Comparison of ENCODE assay signal across 12 mouse cellular contexts in the genomic region with DNA sequence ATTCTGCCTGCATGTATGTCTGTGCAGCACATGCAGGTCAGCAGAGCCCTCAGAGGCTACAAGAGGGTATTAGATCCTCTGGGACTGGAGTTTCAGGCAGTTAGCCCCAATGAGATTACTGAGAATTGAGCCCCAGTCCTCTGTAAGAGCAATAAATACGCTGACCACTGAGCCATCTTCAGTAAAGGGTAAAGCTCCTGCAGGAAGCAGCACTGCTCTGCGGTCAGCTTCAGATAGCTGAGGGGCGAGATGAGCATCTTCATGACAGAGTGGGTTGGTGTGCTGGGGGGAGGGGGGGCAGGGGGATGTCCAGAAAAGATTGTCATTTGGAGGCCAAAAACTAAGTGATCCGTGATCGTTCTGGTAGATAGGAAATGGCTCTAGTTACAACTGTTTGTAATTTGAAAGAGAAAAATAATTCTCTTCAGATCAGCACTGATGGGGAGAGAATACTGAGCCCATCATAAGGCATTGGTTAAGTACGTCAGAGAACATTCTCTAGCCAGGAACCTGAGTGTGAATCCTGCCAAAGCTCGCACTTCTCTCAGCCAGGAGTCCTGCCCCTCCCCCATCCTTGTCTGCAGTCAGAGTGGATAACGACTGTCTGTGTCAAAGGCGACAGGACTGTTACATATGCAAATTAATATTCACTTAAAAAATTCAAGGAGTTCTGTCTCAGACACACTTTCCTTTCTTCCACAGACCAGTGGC. TPM values are rescaled to one million over a fixed set of nuclear protein-coding genes. Genes with fewer than 3 reads are reported as not detected.
DNase-seq lines count a peak whose midpoint lies in the region; ATAC-seq and TF ChIP-seq lines count a peak whose summit lies in the region.
"Had no signal": no experiment of that assay in that cellular context is flagged by ENCODE, and none has a peak within 500 bp of the region (broad histone marks: within the 10 kb centered on the region; RNA-seq: fewer than 3 reads in every experiment).

No protein-coding gene starts in this region.

- peak; percentile 45 for DNase-seq in cerebellum, postnatal 10 days
- DNase-seq in cerebellum, adult 11 months, result no peak
- DNase-seq in layer of hippocampus, adult 2 months (ENCODE audit: low spot score in 2 of 2), result no peak
- DNase-seq in layer of hippocampus, adult 18-20 months (ENCODE audit: low spot score in 2 of 2), result no peak
- DNase-seq in CH12.LX (ENCODE audit: extremely low read depth), result no peak
- DNase-seq in kidney, adult 9 months, result no peak
- DNase-seq: embryo, embryonic 11 days had no signal

- no peaks in the 10 kb centered on the region for H3K79me2 ChIP-seq in CH12.LX (replicated peaks; ENCODE audit: control insufficient read depth, extremely low read depth, insufficient read depth, poor library complexity, severe bottlenecking)

- no peak for TF ChIP-seq EP300 in CH12.LX (IDR thresholded peaks at IDR 0.05; ENCODE audit: low read length)

- H3K27me3 ChIP-seq in CH12.LX (replicated peaks), result no peaks in the 10 kb centered on the region
- H3K27me3 ChIP-seq in liver, embryonic 12.5 days (replicated peaks), result peaks cover 15% of the 10 kb centered on the region
- H3K27me3 ChIP-seq: hindbrain, embryonic 13.5 days; kidney, embryonic 15.5 days had no signal

- H3K9me3 ChIP-seq in CH12.LX (replicated peaks; ENCODE audit: low read length), result no peaks in the 10 kb centered on the region
- no peaks in the 10 kb centered on the region for H3K9me3 ChIP-seq in liver, embryonic 12.5 days (replicated peaks)
- H3K9me3 ChIP-seq: hindbrain, embryonic 13.5 days; kidney, embryonic 15.5 days; midbrain, embryonic 10.5 days had no signal

- H3K9ac ChIP-seq in CH12.LX (ENCODE audit: insufficient read depth, low read depth), result no peak overlapping the region
- H3K9ac ChIP-seq in liver, embryonic 12.5 days, result no peak overlapping the region
- H3K9ac ChIP-seq: hindbrain, embryonic 13.5 days; kidney, embryonic 15.5 days had no signal

- in situ Hi-C loops in CH12.LX (cut with MboI; ENCODE audit: low pct_ligation_motif_present, low pct_unique_long_range_greater_than_20kb, low sequenced_read_pairs), result no loop called here

- WGBS in liver, embryonic 12.5 days (ENCODE audit: insufficient replicate concordance), result 39% methylated on average over 9 of the region's 9 CpGs

- no peak overlapping the region for H3K4me3 ChIP-seq in layer of hippocampus, adult 2 months
- no peak overlapping the region for H3K4me3 ChIP-seq in CH12.LX (replicated peaks in 1 of 3; ENCODE audit: low read depth in 2 of 3, low read length in 2 of 3, poor library complexity in 1 of 3)
- no peak overlapping the region for H3K4me3 ChIP-seq in liver, embryonic 12.5 days
- H3K4me3 ChIP-seq: hindbrain, embryonic 13.5 days; kidney, embryonic 15.5 days; midbrain, embryonic 10.5 days had no signal

- no peak for TF ChIP-seq RAD21 in CH12.LX (IDR thresholded peaks at IDR 0.05; ENCODE audit: low read depth, low read length)

- no peak for TF ChIP-seq POLR2A in CH12.LX (IDR thresholded peaks at IDR 0.05; ENCODE audit: low read depth, low read length)

- dilution Hi-C loops in CH12.LX (cut with MboI; ENCODE audit: extremely low pct_ligation_motif_present, extremely low pct_unique_long_range_greater_than_20kb, low sequenced_read_pairs), result no loop called here

- peak overlapping the region; percentile 75; the same call in 1 of the 2 replicates for H3K27ac ChIP-seq in layer of hippocampus, adult 2 months
- H3K27ac ChIP-seq in CH12.LX (ENCODE audit: insufficient read depth, low read depth), result no peak overlapping the region
- H3K27ac ChIP-seq in liver, embryonic 12.5 days, result no peak overlapping the region
- H3K27ac ChIP-seq: hindbrain, embryonic 13.5 days; kidney, embryonic 15.5 days; midbrain, embryonic 10.5 days had no signal

- peak; percentile 48; the same call in 1 of the 2 replicates for ATAC-seq in liver, embryonic 12.5 days
- no peak for ATAC-seq in monocyte, adult 5-6 weeks (replicated peaks; ENCODE audit: insufficient number of reproducible peaks, low FRiP score, low TSS enrichment, poor library complexity, severe bottlenecking)

- peaks cover 0 to 2% of the 10 kb centered on the region in 2 experiments for H3K36me3 ChIP-seq in CH12.LX (replicated peaks in 1 of 2; ENCODE audit: control insufficient read depth in 1 of 2, insufficient read depth in 1 of 2, low read length in 1 of 2)
- no peaks in the 10 kb centered on the region for H3K36me3 ChIP-seq in liver, embryonic 12.5 days

- TF ChIP-seq CTCF in layer of hippocampus, adult 2 months (conservative IDR thresholded peaks at IDR 0.05), result no peak
- TF ChIP-seq CTCF in CH12.LX (conservative IDR thresholded peaks at IDR 0.05 in 1 of 2, IDR thresholded peaks at IDR 0.05 in 1 of 2; ENCODE audit: low read depth in 2 of 2, low read length in 2 of 2), result no peak

- H3K4me1 ChIP-seq in CH12.LX (ENCODE audit: control insufficient read depth in 1 of 2, insufficient read depth in 2 of 2), result peaks cover 0 to 5% of the 10 kb centered on the region in 2 experiments; a peak in 3 of 4 replicates
- peaks cover 28% of the 10 kb centered on the region for H3K4me1 ChIP-seq in liver, embryonic 12.5 days
- H3K4me1 ChIP-seq: kidney, embryonic 15.5 days had no signal

- no peak overlapping the region for H3K4me2 ChIP-seq in CH12.LX (ENCODE audit: insufficient read depth, low read depth, poor library complexity, severe bottlenecking)
- peak overlapping the region; percentile 12 for H3K4me2 ChIP-seq in liver, embryonic 12.5 days
- H3K4me2 ChIP-seq: hindbrain, embryonic 13.5 days; kidney, embryonic 15.5 days had no signal

TF ChIP-seq in CH12.LX, 34 proteins besides CTCF, POLR2A, EP300 and RAD21:
- TF ChIP-seq USF1 (IDR thresholded peaks at IDR 0.05; ENCODE audit: low read depth, low read length), result no peak
- TF ChIP-seq CHD2 (IDR thresholded peaks at IDR 0.05; ENCODE audit: low read length), result 0 out of 2 replicates have a peak, but pooled peaks have one; percentile 20
- no peak for TF ChIP-seq E2F4 (IDR thresholded peaks at IDR 0.05; ENCODE audit: insufficient replicate concordance, low read depth, low read length)

RNA-seq across cellular contexts. Expression of a gene that starts 14.1 kb away (rescaled TPM):
- total RNA-seq in layer of hippocampus, adult 2 months (2021), result 10 to 100 TPM; 13.2 to 14.5 TPM
- total RNA-seq in layer of hippocampus, adult 18-20 months (2021), result 10 to 100 TPM; 15.0 to 16.0 TPM
- total RNA-seq in CH12.LX (2012; rRNA removed) (0.50 and 0.81 TPM in 2 replicates), CH12.LX (2014; rRNA removed) (0.12 and 0.19 TPM in 2 replicates)
- 0.27 and 0.46 TPM in 2 replicates for polyA plus RNA-seq in CH12.LX (2012; ENCODE audit: insufficient read length, low read depth)
- 0.92 and 1.1 TPM in 2 replicates for polyA plus RNA-seq in liver, embryonic 12.5 days (2016; fragmentation: Nextera tagmentation; extraction: Ambion mirVana)
- 1.2 to 4.0 TPM (median 2.2 TPM) in 3 replicates for total RNA-seq in monocyte, adult 5-6 weeks (2017)

RNA-seq across cellular contexts. Expression of a gene that starts 14.4 kb away (rescaled TPM):
- 10 to 100 TPM; 14.3 to 14.6 TPM for total RNA-seq in layer of hippocampus, adult 2 months (2021)
- total RNA-seq in layer of hippocampus, adult 18-20 months (2021), result 10 to 100 TPM; 14.7 to 16.2 TPM
- total RNA-seq in CH12.LX (2012; rRNA removed) (0.92 and 1.8 TPM in 2 replicates), CH12.LX (2014; rRNA removed) (0.77 and 1.3 TPM in 2 replicates)
- 1.2 and 1.6 TPM in 2 replicates for polyA plus RNA-seq in CH12.LX (2012; ENCODE audit: insufficient read length, low read depth)
- 0.41 and 0.49 TPM in 2 replicates for polyA plus RNA-seq in liver, embryonic 12.5 days (2016; fragmentation: Nextera tagmentation; extraction: Ambion mirVana)
- 1.9 to 8.0 TPM (median 5.7 TPM) in 3 replicates for total RNA-seq in monocyte, adult 5-6 weeks (2017)

RNA-seq across cellular contexts. Expression of a gene that starts 25.1 kb away (rescaled TPM):
- total RNA-seq in layer of hippocampus, adult 2 months (2021), result 10 to 100 TPM; 10.1 to 10.2 TPM
- 10 to 100 TPM; 10.6 to 10.8 TPM for total RNA-seq in layer of hippocampus, adult 18-20 months (2021)
- total RNA-seq in CH12.LX (2012; rRNA removed) (14.3 and 16.2 TPM in 2 replicates), CH12.LX (2014; rRNA removed) (20.5 and 24.2 TPM in 2 replicates)
- 42.6 and 48.4 TPM in 2 replicates for polyA plus RNA-seq in CH12.LX (2012; ENCODE audit: insufficient read length, low read depth)
- polyA plus RNA-seq in liver, embryonic 12.5 days (2016; fragmentation: Nextera tagmentation; extraction: Ambion mirVana), result 48.7 and 50.5 TPM in 2 replicates
- 1.9 to 8.3 TPM (median 4.5 TPM) in 3 replicates for total RNA-seq in monocyte, adult 5-6 weeks (2017)

RNA-seq across cellular contexts. Expression of a gene that starts 53.5 kb away (rescaled TPM):
- 100 to 1,000 TPM; 206 to 221 TPM for total RNA-seq in layer of hippocampus, adult 2 months (2021)
- total RNA-seq in layer of hippocampus, adult 18-20 months (2021), result 100 to 1,000 TPM; 221 to 224 TPM
- total RNA-seq in CH12.LX (2012; rRNA removed), result 202 and 217 TPM in 2 replicates
- 349 and 352 TPM in 2 replicates for total RNA-seq in CH12.LX (2014; rRNA removed)
- polyA plus RNA-seq in CH12.LX (2012; ENCODE audit: insufficient read length, low read depth), result 277 and 352 TPM in 2 replicates
- polyA plus RNA-seq in liver, embryonic 12.5 days (2016; fragmentation: Nextera tagmentation; extraction: Ambion mirVana), result 249 and 261 TPM in 2 replicates
- total RNA-seq in monocyte, adult 5-6 weeks (2017), result 50.0 to 98.9 TPM (median 90.5 TPM) in 3 replicates

Comparison
In these comparisons a context has a peak if more than half of its experiments do, and no peak if none do; other contexts are left out.
1. DNase-seq: peak in cerebellum, postnatal 10 days (2 of 2); none in cerebellum, adult 11 months (single experiment), layer of hippocampus, adult 2 months (0 of 2), layer of hippocampus, adult 18-20 months (0 of 2), CH12.LX (single experiment) and kidney, adult 9 months (single experiment).